In genomic region chr11:51916033-51916929, GRCm38 (mm10) we compare ENCODE assay signal across 7 mouse cellular contexts. TPM values are rescaled to one million over a fixed set of nuclear protein-coding genes. Genes with fewer than 3 reads are reported as not detected.
A peak's percentile ranks its signal among the peaks of the same experiment; 100 is the strongest.
DNase-seq lines count a peak whose midpoint lies in the region; ATAC-seq and TF ChIP-seq lines count a peak whose summit lies in the region.

No protein-coding gene starts in this region.

- H3K4me3 ChIP-seq in intestine, postnatal 0 days (ENCODE audit: low read depth, low read length), result peak overlapping the region; percentile 35
- H3K4me3 ChIP-seq in midbrain, embryonic 10.5 days, result peak overlapping the region; percentile 50

- peaks cover 10% of the 10 kb centered on the region for H3K4me1 ChIP-seq in intestine, postnatal 0 days (replicated peaks; ENCODE audit: control insufficient read depth, insufficient read depth, low read length)
- peaks cover 15% of the 10 kb centered on the region for H3K4me1 ChIP-seq in midbrain, embryonic 10.5 days

- H3K27ac ChIP-seq in intestine, postnatal 0 days (ENCODE audit: low read depth, low read length), result peak overlapping the region; percentile 90
- peak overlapping the region; percentile 73 for H3K27ac ChIP-seq in midbrain, embryonic 10.5 days (replicated peaks)

- no peaks in the 10 kb centered on the region for H3K9me3 ChIP-seq in intestine, postnatal 0 days (ENCODE audit: control insufficient read depth)
- no peaks in the 10 kb centered on the region; the same call in 1 of the 2 replicates for H3K9me3 ChIP-seq in midbrain, embryonic 10.5 days (replicated peaks)

- peak; percentile 96 for DNase-seq in adipocyte (ENCODE audit: low spot score)
- peak; percentile 68 for DNase-seq in embryo, embryonic 10.5 days (ENCODE audit: low spot score)
- DNase-seq in gastrocnemius, postnatal 4 days (ENCODE audit: low spot score in 2 of 2), result peak; percentile 53 to 86
- peak; percentile 79 to 85 for DNase-seq in left cerebral cortex, postnatal 36 days (ENCODE audit: low spot score in 2 of 2)
- DNase-seq in midbrain, embryonic 10.5 days (ENCODE audit: low spot score), result peak; percentile 59
- DNase-seq in right cerebral cortex, postnatal 4 days, result peak; percentile 62

- peak; percentile 91 for ATAC-seq in intestine, postnatal 0 days

- TF ChIP-seq CTCF in intestine, postnatal 0 days (IDR thresholded peaks at IDR 0.05; ENCODE audit: low read depth), result no peak

- peak overlapping the region; percentile 44; the same call in 1 of the 2 replicates for H3K9ac ChIP-seq in intestine, postnatal 0 days (ENCODE audit: low read depth, low read length)

- no peaks in the 10 kb centered on the region for H3K27me3 ChIP-seq in intestine, postnatal 0 days (replicated peaks; ENCODE audit: control insufficient read depth, insufficient read depth, low read length)
- H3K27me3 ChIP-seq in midbrain, embryonic 10.5 days (ENCODE audit: low read depth, poor library complexity, severe bottlenecking), result no peaks in the 10 kb centered on the region

- WGBS in intestine, postnatal 0 days, result under 1% methylated on average over 29 of the region's 29 CpGs
- WGBS in midbrain, embryonic 10.5 days, result 1% methylated on average over 29 of the region's 29 CpGs

- intact Hi-C loops in left cerebral cortex, postnatal 36 days (cut with DNase I), result loop anchor here (1.0 to 2.0 kb wide), 2 partner anchors 51 to 58 kb away; partner anchors contain the start of gene Cdkn2aipnl

- H3K36me3 ChIP-seq in intestine, postnatal 0 days (ENCODE audit: control insufficient read depth, insufficient read depth), result no peaks in the 10 kb centered on the region
- H3K36me3 ChIP-seq in midbrain, embryonic 10.5 days, result no peaks in the 10 kb centered on the region

- H3K4me2 ChIP-seq in intestine, postnatal 0 days (replicated peaks; ENCODE audit: low read depth), result peak overlapping the region; percentile 72

RNA-seq across cellular contexts. Expression of gene Cdkn2aipnl, which starts 51.2 kb away (rescaled TPM):
- total RNA-seq in gastrocnemius, postnatal 4 days (2021), result 10 to 100 TPM; 25.7 to 26.7 TPM
- 49.0 and 49.8 TPM in 2 replicates for polyA plus RNA-seq in intestine, postnatal 0 days (2015; fragmentation: Nextera tagmentation; extraction: Ambion mirVana)
- 10 to 100 TPM; 32.1 to 36.4 TPM for total RNA-seq in left cerebral cortex, postnatal 36 days (2021)
- 141 and 142 TPM in 2 replicates for polyA plus RNA-seq in midbrain, embryonic 10.5 days (2016; fragmentation: Nextera tagmentation; extraction: Ambion mirVana)

RNA-seq across cellular contexts. Expression of gene Jade2, which starts 58.8 kb away (rescaled TPM):
- total RNA-seq in gastrocnemius, postnatal 4 days (2021), result 1 to 10 TPM; 2.1 to 2.2 TPM
- polyA plus RNA-seq in intestine, postnatal 0 days (2015; fragmentation: Nextera tagmentation; extraction: Ambion mirVana), result 1.7 and 2.1 TPM in 2 replicates
- total RNA-seq in left cerebral cortex, postnatal 36 days (2021), result 10 to 100 TPM; 34.0 to 39.7 TPM
- 0.41 and 0.47 TPM in 2 replicates for polyA plus RNA-seq in midbrain, embryonic 10.5 days (2016; fragmentation: Nextera tagmentation; extraction: Ambion mirVana)

Comparison
In these comparisons a context has a peak if more than half of its experiments do, and no peak if none do; other contexts are left out.
1. Peak in every context shown above with its lines: DNase-seq, ATAC-seq, H3K4me3 ChIP-seq and H3K27ac ChIP-seq.
2. RNA of gene Jade2, which starts 58.8 kb away (total RNA-seq): 34.0 to 39.7 TPM in left cerebral cortex, postnatal 36 days; 2.1 to 2.2 TPM in gastrocnemius, postnatal 4 days; every median in the first group is over 10 times any median in the second.